Comparison of ENCODE assay signal across 22 mouse cellular contexts in genomic region chr1:132567336-132568125, GRCm38 (mm10). TPM values are rescaled to one million over a fixed set of nuclear protein-coding genes. Genes with fewer than 3 reads are reported as not detected.
DNase-seq lines count a peak whose midpoint lies in the region; ATAC-seq and TF ChIP-seq lines count a peak whose summit lies in the region.
"Had no signal": no experiment of that assay in that cellular context is flagged by ENCODE, and none has a peak within 500 bp of the region (broad histone marks: within the 10 kb centered on the region; RNA-seq: fewer than 3 reads in every experiment).

No protein-coding gene starts in this region.

- H3K9me3 ChIP-seq in forebrain, embryonic 12.5 days: no peaks in the 10 kb centered on the region
- H3K9me3 ChIP-seq in forebrain, embryonic 10.5 days: no peaks in the 10 kb centered on the region
- H3K9me3 ChIP-seq: embryonic facial prominence, embryonic 15.5 days; neural tube, embryonic 15.5 days had no signal

- TF ChIP-seq CTCF in layer of hippocampus, adult 2 months (conservative IDR thresholded peaks at IDR 0.05): no peak
- TF ChIP-seq CTCF in kidney, adult 2 months (conservative IDR thresholded peaks at IDR 0.05; ENCODE audit: insufficient read depth, insufficient read length, low read depth, low read length): no peak

- 0 out of 2 replicates have a peak, but pooled peaks cover 4% of the 10 kb centered on the region for H3K27me3 ChIP-seq in forebrain, embryonic 12.5 days
- H3K27me3 ChIP-seq in forebrain, embryonic 10.5 days (ENCODE audit: poor library complexity, severe bottlenecking): no peaks in the 10 kb centered on the region; the same call in 1 of the 2 replicates
- H3K27me3 ChIP-seq in kidney, adult 2 months (replicated peaks; ENCODE audit: control insufficient read depth, insufficient read depth, low read length): no peaks in the 10 kb centered on the region
- H3K27me3 ChIP-seq: embryonic facial prominence, embryonic 15.5 days; neural tube, embryonic 15.5 days had no signal

- H3K4me3 ChIP-seq in forebrain, embryonic 12.5 days (replicated peaks): no peak overlapping the region
- H3K4me3 ChIP-seq in forebrain, embryonic 10.5 days: no peak overlapping the region
- no peak overlapping the region for H3K4me3 ChIP-seq in layer of hippocampus, adult 2 months
- H3K4me3 ChIP-seq in kidney, adult 2 months (ENCODE audit: insufficient read depth, low read depth, low read length): no peak overlapping the region
- H3K4me3 ChIP-seq: embryonic facial prominence, embryonic 15.5 days; gastrocnemius, adult 2 months; neural tube, embryonic 15.5 days had no signal

- peak overlapping the region; percentile 8; the same call in 1 of the 2 replicates for H3K9ac ChIP-seq in forebrain, embryonic 12.5 days
- H3K9ac ChIP-seq: embryonic facial prominence, embryonic 15.5 days; neural tube, embryonic 15.5 days had no signal

- 87% methylated on average over 11 of the region's 11 CpGs for WGBS in forebrain, embryonic 12.5 days
- WGBS in forebrain, embryonic 10.5 days: 86% methylated on average over 11 of the region's 11 CpGs
- 79% methylated on average over 11 of the region's 11 CpGs for WGBS in kidney, adult 2 months

- DNase-seq in forebrain, embryonic 10.5 days (ENCODE audit: extremely low spot score, low spot score): no peak
- no peak for DNase-seq in layer of hippocampus, adult 2 months (ENCODE audit: low spot score in 2 of 2)
- DNase-seq in layer of hippocampus, adult 11-12 months (ENCODE audit: low spot score): no peak
- DNase-seq in right cerebral cortex, adult 18-20 months: peak; percentile 41
- no peak for DNase-seq in right cerebral cortex, postnatal 14 days
- no peak for DNase-seq in kidney, adult 2 months
- DNase-seq: adrenal gland, postnatal 25 days; cerebellum, adult 11 months; gastrocnemius, adult 2 months; kidney, adult 11 months; kidney, postnatal 4 days; thymus, adult 2 months; thymus, postnatal 4 days had no signal

- no peaks in the 10 kb centered on the region for H3K36me3 ChIP-seq in forebrain, embryonic 12.5 days (replicated peaks)
- H3K36me3 ChIP-seq in forebrain, embryonic 10.5 days (replicated peaks): no peaks in the 10 kb centered on the region
- H3K36me3 ChIP-seq in kidney, adult 2 months (ENCODE audit: control insufficient read depth, insufficient read depth, low read length): no peaks in the 10 kb centered on the region
- H3K36me3 ChIP-seq: embryonic facial prominence, embryonic 15.5 days; neural tube, embryonic 15.5 days had no signal

- no peak overlapping the region for H3K27ac ChIP-seq in forebrain, embryonic 12.5 days
- H3K27ac ChIP-seq in forebrain, embryonic 10.5 days: no peak overlapping the region
- H3K27ac ChIP-seq in layer of hippocampus, adult 2 months: 0 out of 2 replicates have a peak overlapping the region, but pooled peaks have one; percentile 14
- H3K27ac ChIP-seq in kidney, adult 2 months (ENCODE audit: insufficient read depth, low read depth, low read length): no peak overlapping the region
- H3K27ac ChIP-seq: embryonic facial prominence, embryonic 15.5 days; gastrocnemius, adult 2 months; macrophage; neural tube, embryonic 15.5 days; stomach, postnatal 0 days had no signal

- TF ChIP-seq POLR2A in kidney, adult 2 months (IDR thresholded peaks at IDR 0.05; ENCODE audit: low read depth, low read length): no peak

- H3K4me1 ChIP-seq in forebrain, embryonic 12.5 days: peaks cover 17% of the 10 kb centered on the region
- H3K4me1 ChIP-seq in forebrain, embryonic 10.5 days: peaks cover 11% of the 10 kb centered on the region
- H3K4me1 ChIP-seq in kidney, adult 2 months (ENCODE audit: control insufficient read depth, insufficient read depth, low read length): no peaks in the 10 kb centered on the region
- H3K4me1 ChIP-seq: embryonic facial prominence, embryonic 15.5 days had no signal

- ATAC-seq in forebrain, embryonic 12.5 days (ENCODE audit: low FRiP score): no peak
- no peak for ATAC-seq in erythroblast, adult 5-6 weeks (replicated peaks; ENCODE audit: low FRiP score, poor library complexity, severe bottlenecking)
- ATAC-seq: lung, postnatal 0 days had no signal

- no peak overlapping the region for H3K4me2 ChIP-seq in forebrain, embryonic 12.5 days
- H3K4me2 ChIP-seq: embryonic facial prominence, embryonic 15.5 days; neural tube, embryonic 15.5 days had no signal

RNA-seq across cellular contexts. Expression of gene Cntn2, which starts 24.5 kb away (rescaled TPM):
- 37.0 and 37.5 TPM in 2 replicates for polyA plus RNA-seq in forebrain, embryonic 12.5 days (2016; fragmentation: Nextera tagmentation; extraction: Ambion mirVana)
- 2.8 and 5.5 TPM in 2 replicates for polyA plus RNA-seq in forebrain, embryonic 10.5 days (2016; fragmentation: Nextera tagmentation; extraction: Ambion mirVana)
- 10 to 100 TPM; 71.8 to 73.9 TPM for total RNA-seq in layer of hippocampus, adult 2 months (2021)
- not detected in 2 replicates for total RNA-seq in erythroblast, adult 5-6 weeks (2015; ENCODE audit: low replicate concordance)
- not detected in 2 replicates for total RNA-seq in erythroblast, adult 5-6 weeks (2017; ENCODE audit: low replicate concordance)
- 0.03 and 0.11 TPM in 2 replicates for polyA plus RNA-seq in kidney, adult 2 months (2012; rRNA removed)
- total RNA-seq: adrenal gland, postnatal 25 days; common myeloid progenitor, adult 5-6 weeks; hematopoietic stem cell, adult 5-6 weeks had no signal
- polyA plus RNA-seq: macrophage had no signal
